Mouse (Mus musculus): Measurements from ENCODE around the gene Etv2. TPM values are rescaled to one million over a fixed set of nuclear protein-coding genes. Genes with fewer than 3 reads are reported as not detected.
A peak's percentile ranks its signal among the peaks of the same experiment; 100 is the strongest.

Gene Etv2
- polyA plus RNA-seq (2016; fragmentation: Nextera tagmentation; extraction: Ambion mirVana): not detected in 2 replicates

DNA sequence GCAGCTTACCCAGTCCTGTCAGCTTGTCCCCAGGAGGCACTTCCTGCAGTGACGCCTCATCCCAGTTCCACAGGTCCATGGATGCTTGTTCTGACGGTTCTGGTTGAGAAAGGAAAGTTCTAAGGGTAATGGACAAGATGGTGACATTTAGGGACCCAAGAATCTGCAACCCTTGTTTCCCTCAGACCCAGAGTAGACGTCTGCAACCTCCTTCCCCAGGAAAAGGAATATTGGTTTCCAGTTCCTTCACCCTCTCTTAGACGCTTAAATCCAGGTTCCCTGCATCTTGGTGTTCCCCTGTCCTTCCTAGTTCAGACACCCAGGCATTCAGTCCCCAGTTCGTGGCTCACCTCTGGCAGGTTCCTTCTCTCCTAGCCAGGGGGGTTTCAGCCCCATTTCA, at the start of gene Etv2:
TSS of gene Etv2 (minus strand) at position 101 of the 400 bp plus-strand sequence.
- no peak for ATAC-seq (ENCODE audit: low FRiP score)
- WGBS: 3% methylated on average over 5 of the region's 5 CpGs

DNA sequence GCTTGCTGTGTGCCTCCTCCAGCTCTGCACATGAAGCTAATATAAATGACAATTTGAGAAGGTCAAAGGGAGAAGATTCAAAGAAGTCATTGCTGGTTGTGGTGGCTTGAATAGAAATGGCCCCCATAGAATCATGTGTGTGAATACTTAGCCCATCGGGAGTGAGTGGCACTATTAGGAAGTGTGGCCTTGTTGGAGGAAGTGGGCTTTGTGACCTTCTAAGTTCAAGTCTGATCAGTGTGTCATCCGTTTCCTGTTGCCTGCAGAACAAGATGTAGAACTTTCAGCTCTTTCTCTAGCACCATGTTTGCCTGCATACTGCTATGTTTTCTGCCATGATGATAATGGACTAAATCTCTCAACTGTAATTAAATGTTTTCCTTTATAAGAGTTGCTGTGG, 47.8 kb upstream of the Etv2 start:
- Histone ChIP-seq H3K36me3 (no peaks in the 10 kb centered on the region), H3K27ac (no peak overlapping the region), H3K27me3 (peaks cover 21% of the 10 kb centered on the region), H3K9ac (no peak overlapping the region), H3K4me1 (no peaks in the 10 kb centered on the region), H3K4me3 (no peak overlapping the region), H3K4me2 (replicated peaks) (no peak overlapping the region), H3K9me3 (replicated peaks) (no peaks in the 10 kb centered on the region)
- 84% methylated on average over 2 of the region's 2 CpGs for WGBS
- ATAC-seq (ENCODE audit: low FRiP score): no peak

More for the DNA sequence above, at the start of gene Etv2:
- H3K27ac ChIP-seq: no peak within 1 kb of the TSS
- peaks cover 9% of the 10 kb centered on the region for H3K4me1 ChIP-seq
- no peak within 1 kb of the TSS for H3K9ac ChIP-seq
- peak within 1 kb of the TSS; percentile 11; the same call in 1 of the 2 replicates for H3K4me3 ChIP-seq
- H3K9me3 ChIP-seq (replicated peaks): no peaks in the 10 kb centered on the region
- peak within 1 kb of the TSS; percentile 25; the same call in 1 of the 2 replicates for H3K4me2 ChIP-seq (replicated peaks)
- peaks cover 78% of the 10 kb centered on the region for H3K27me3 ChIP-seq
- H3K36me3 ChIP-seq: peaks cover 9% of the 10 kb centered on the region

DNA sequence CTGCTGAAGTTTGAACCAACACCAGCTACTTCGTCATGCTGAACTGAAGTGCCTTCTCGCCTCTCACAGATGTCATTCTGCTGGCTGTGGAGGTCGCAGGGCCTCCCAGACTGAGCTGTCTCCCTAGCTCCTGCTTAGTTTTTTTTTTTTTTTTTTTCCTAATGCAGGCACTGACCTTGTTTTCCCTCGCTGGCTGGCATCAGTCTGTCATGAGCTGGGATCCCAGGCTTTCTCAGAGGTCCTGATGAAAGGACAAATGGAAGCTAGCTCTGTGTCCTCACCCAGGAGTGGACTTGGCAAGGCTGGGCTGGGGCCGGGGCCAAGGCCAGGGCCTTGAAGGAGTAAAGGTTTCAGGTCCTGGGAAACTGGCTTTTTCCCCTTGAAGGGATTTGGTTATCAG, 46.2 kb upstream of the Etv2 start:
- H3K27me3 ChIP-seq: peaks cover 6% of the 10 kb centered on the region
- no peak overlapping the region for H3K4me2 ChIP-seq (replicated peaks)
- H3K27ac ChIP-seq: no peak overlapping the region
- no peak for ATAC-seq (ENCODE audit: low FRiP score)
- no peaks in the 10 kb centered on the region for H3K36me3 ChIP-seq
- H3K4me3 ChIP-seq: no peak overlapping the region
- 71% methylated on average over 5 of the region's 5 CpGs for WGBS
- H3K9me3 ChIP-seq (replicated peaks): no peaks in the 10 kb centered on the region
- H3K4me1 ChIP-seq: no peaks in the 10 kb centered on the region
- no peak overlapping the region for H3K9ac ChIP-seq

DNA sequence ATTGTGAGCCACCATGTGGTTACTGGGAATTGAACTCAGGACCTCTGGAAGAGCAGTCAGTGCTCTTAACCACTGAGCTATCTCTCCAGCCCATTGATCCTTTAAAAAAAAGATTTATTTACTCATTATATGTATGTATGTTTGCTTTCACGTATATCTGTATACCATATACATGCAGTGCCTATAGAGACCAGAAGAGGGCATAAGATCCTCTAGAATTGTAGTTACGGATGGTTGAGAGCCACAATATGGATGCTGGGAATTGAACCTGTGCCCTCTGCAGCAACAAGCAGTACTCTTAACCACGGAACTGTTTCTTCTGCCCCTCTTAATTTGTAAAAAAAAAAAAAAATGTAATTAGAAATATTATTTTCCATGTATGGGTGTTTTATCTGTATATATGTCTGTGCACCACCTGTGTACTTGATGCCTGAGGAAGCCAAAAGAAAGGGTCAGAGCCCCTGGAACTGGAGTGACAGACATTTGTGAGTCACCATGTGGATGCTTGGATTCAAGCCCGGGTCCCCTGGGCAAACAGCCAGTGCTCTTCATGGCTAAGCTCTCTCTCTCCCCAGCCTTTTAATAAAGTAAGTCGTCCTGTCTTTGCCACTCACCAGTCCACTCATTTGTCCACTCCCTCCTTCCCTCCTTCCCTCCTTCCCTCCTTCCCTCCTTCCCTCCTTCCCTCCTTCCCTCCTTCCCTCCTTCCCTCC, 42.8 kb upstream of the Etv2 start:
- Histone ChIP-seq H3K27ac (no peak overlapping the region), H3K36me3 (no peaks in the 10 kb centered on the region), H3K27me3 (peaks cover 2% of the 10 kb centered on the region; the same call in 1 of the 2 replicates), H3K4me1 (no peaks in the 10 kb centered on the region), H3K9me3 (replicated peaks) (no peaks in the 10 kb centered on the region), H3K4me2 (replicated peaks) (no peak overlapping the region), H3K4me3 (no peak overlapping the region), H3K9ac (no peak overlapping the region)
- 77% methylated on average over 5 of the region's 5 CpGs for WGBS
- ATAC-seq (ENCODE audit: low FRiP score): no peak

DNA sequence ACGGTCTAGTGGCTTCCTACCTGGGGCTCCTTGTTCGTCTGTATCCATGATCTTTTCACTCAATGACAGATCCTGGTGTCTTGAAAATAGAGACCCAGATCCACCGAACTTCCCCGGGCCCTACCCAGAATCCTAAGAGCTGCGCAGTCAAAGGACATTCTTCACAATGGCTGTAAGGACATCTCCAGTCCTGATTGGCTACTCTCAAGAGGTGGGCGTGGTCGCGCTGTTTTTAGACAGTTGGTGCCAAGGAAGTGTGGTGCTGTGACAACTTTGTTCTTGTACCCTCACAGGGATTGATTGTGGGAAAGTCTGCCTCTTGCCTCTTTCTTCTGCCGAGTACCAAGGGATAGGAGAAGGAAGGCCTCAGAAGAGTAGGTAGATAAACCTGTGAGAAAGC, 35.8 kb upstream of the Etv2 start, which contains the start of gene Pmis2:
TSS of gene Pmis2 (minus strand) at position 126 of the 400 bp plus-strand sequence.
- 72% methylated on average over 9 of the region's 9 CpGs for WGBS
- 0 out of 2 replicates have a peak, but pooled peaks cover 7% of the 10 kb centered on the region for H3K27me3 ChIP-seq
- no peak for ATAC-seq (ENCODE audit: low FRiP score)
- H3K36me3 ChIP-seq: no peaks in the 10 kb centered on the region
- H3K27ac ChIP-seq: no peak within 1 kb of the TSS
- no peaks in the 10 kb centered on the region for H3K4me1 ChIP-seq
- H3K9ac ChIP-seq: no peak within 1 kb of the TSS
- no peaks in the 10 kb centered on the region; the same call in 1 of the 2 replicates for H3K9me3 ChIP-seq (replicated peaks)
- no peak within 1 kb of the TSS for H3K4me2 ChIP-seq (replicated peaks)
- H3K4me3 ChIP-seq: no peak within 1 kb of the TSS

DNA sequence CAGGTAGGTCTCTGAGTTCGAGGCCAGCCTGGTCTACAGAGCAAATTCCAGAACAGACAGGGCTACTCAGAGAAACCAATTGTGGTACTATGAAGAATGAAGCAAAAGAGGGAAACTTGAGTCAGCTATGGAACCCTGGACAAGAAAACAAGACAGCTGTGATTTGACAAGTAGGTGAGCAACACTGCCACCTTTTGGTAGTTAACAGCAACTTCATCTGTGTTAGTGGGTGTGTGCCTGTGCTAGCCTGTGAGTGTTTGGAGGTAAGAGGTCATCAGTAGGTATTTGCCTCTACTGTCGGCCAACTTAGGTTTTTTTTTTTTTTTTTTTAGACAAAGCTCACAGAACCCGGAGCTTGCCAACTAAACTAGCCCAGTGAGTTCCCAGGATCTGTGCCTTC, 33.6 kb upstream of the Etv2 start:
- no peak overlapping the region for H3K27ac ChIP-seq
- peaks cover 10% of the 10 kb centered on the region for H3K4me1 ChIP-seq
- H3K36me3 ChIP-seq: no peaks in the 10 kb centered on the region
- H3K4me2 ChIP-seq (replicated peaks): no peak overlapping the region
- H3K27me3 ChIP-seq: 0 out of 2 replicates have a peak, but pooled peaks cover 5% of the 10 kb centered on the region
- H3K4me3 ChIP-seq: no peak overlapping the region
- no peak for ATAC-seq (ENCODE audit: low FRiP score)
- 40% methylated on average over 3 of the region's 3 CpGs for WGBS
- no peak overlapping the region for H3K9ac ChIP-seq
- no peaks in the 10 kb centered on the region; the same call in 1 of the 2 replicates for H3K9me3 ChIP-seq (replicated peaks)

DNA sequence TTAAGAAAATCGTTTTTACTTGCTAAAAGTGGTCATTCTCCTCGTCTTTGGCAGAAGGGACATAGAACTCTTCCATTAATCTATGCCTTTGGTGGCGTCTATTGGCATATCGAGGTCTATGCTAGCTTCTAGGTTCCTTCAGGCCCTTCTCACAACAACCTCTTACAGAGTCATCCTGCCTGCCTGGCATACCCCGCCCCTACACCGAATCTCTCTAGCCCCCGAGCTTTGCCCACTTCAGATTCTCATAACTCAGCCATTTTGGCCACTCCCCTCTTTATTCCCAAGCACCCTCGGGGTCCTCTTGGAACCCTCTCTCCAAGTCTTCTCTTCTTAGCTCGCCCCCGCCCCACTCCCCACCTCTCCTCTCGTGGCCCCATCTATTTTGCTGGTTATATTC, 29.7 kb upstream of the Etv2 start:
- peaks cover 17% of the 10 kb centered on the region for H3K36me3 ChIP-seq
- no peaks in the 10 kb centered on the region for H3K9me3 ChIP-seq (replicated peaks)
- peaks cover 13% of the 10 kb centered on the region for H3K4me1 ChIP-seq
- 10% methylated on average over 11 of the region's 11 CpGs for WGBS
- H3K4me2 ChIP-seq (replicated peaks): peak overlapping the region; percentile 85
- H3K27me3 ChIP-seq: 0 out of 2 replicates have a peak, but pooled peaks cover 5% of the 10 kb centered on the region
- H3K4me3 ChIP-seq: peak overlapping the region; percentile 59
- peak overlapping the region; percentile 70 for H3K27ac ChIP-seq
- peak; percentile 71; the same call in 1 of the 2 replicates for ATAC-seq (ENCODE audit: low FRiP score)
- H3K9ac ChIP-seq: peak overlapping the region; percentile 72

DNA sequence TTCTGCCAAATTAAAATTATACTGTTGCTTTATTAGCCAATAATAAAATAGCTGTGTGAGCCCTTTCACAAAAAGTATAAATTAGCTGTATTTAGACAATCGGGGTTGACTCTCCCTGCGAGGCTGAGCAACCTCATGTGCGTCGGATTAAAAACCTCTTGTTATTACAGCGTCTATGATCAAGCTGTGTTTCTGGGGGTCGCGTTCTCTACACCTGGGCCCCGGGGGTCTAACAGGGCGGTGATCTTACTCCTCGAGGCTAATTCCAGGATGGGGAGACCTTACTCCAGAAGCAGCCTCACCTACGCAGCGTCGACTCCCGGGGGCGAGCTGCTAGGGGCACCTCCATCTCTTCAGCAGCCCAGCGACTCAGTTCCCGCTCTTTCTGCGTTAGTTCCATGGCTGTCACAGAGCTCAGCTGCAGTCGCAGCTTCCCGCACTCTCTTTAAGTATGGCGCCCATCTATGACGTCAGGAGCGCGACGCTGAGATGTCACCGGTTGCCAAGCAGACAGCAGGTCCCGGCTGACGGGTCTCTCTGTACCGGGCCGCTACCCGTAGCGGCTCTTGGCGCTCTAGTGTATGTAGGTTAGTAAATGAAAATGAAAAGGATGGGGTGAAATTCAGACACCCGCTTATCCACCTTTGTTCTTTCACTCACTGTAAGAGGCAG, 29.0 kb upstream of the Etv2 start, which contains the start of gene Haus5:
TSS of gene Haus5 (minus strand) at position 466 of the 672 bp plus-strand sequence.
- H3K4me2 ChIP-seq (replicated peaks): peak within 1 kb of the TSS; percentile 85
- H3K36me3 ChIP-seq: peaks cover 24% of the 10 kb centered on the region
- peaks cover 13% of the 10 kb centered on the region for H3K4me1 ChIP-seq
- H3K4me3 ChIP-seq: peak within 1 kb of the TSS; percentile 59
- H3K27me3 ChIP-seq: 0 out of 2 replicates have a peak, but pooled peaks cover 5% of the 10 kb centered on the region
- H3K9me3 ChIP-seq (replicated peaks): no peaks in the 10 kb centered on the region
- H3K9ac ChIP-seq: peak within 1 kb of the TSS; percentile 72
- ATAC-seq (ENCODE audit: low FRiP score): peak; percentile 93
- 1% methylated on average over 34 of the region's 34 CpGs for WGBS
- H3K27ac ChIP-seq: peak within 1 kb of the TSS; percentile 70

DNA sequence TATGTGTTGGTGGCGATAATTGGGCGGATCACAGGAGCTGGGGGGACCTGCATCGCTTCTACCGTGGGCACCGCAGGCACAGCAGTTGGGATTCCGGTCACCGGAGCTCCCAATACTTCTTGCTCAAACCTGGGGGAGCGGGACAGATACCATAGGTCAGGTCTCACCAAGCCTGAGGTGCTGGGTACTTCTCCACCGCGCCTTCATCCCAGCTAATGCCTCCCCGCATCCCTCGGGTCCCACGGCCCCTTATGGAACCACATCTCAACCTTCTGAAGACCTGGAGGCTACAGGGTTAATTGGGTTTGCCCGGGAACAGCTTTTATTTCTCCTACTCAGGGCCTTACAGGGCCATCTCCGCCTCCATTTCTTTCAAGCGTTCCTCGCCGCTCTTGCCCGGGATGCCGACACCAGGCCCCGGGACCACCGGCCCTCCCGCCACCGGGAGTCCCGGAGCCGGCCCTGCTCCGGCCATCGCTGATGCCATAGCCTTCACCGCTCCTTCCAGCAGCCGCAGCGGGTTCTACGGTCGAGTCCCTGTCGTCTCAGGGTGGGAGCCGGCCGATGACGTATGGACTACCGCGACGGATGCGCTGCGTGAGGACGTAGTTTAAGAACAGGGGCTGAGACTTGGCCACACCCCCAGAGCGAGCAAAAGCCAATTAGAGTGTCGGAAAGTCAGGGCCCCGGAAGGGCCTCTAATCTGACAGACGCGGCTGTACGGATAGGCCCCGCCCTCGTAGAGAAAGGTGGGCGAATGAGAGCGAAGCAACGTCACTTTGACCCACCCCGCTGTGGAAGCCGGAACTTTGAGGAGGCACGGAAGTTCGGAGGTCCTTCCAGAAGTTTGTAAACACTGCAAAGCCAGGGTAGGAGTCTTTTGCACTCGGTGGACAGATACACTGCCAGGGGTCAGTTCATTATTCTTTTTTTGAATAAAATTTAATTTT, 14.2 kb upstream of the Etv2 start, which contains the start of gene Rbm42:
TSS of gene Rbm42 (minus strand) at position 727 of the 950 bp plus-strand sequence.
- H3K27ac ChIP-seq: peak within 1 kb of the TSS; percentile 76
- no peaks in the 10 kb centered on the region for H3K27me3 ChIP-seq
- H3K36me3 ChIP-seq: peaks cover 55% of the 10 kb centered on the region
- 2% methylated on average over 59 of the region's 59 CpGs for WGBS
- peaks cover 9% of the 10 kb centered on the region for H3K4me1 ChIP-seq
- peak within 1 kb of the TSS; percentile 95 for H3K9ac ChIP-seq
- H3K4me3 ChIP-seq: peak within 1 kb of the TSS; percentile 89
- H3K4me2 ChIP-seq (replicated peaks): peak within 1 kb of the TSS; percentile 93
- peak; percentile 100 for ATAC-seq (ENCODE audit: low FRiP score)
- no peaks in the 10 kb centered on the region for H3K9me3 ChIP-seq (replicated peaks)

DNA sequence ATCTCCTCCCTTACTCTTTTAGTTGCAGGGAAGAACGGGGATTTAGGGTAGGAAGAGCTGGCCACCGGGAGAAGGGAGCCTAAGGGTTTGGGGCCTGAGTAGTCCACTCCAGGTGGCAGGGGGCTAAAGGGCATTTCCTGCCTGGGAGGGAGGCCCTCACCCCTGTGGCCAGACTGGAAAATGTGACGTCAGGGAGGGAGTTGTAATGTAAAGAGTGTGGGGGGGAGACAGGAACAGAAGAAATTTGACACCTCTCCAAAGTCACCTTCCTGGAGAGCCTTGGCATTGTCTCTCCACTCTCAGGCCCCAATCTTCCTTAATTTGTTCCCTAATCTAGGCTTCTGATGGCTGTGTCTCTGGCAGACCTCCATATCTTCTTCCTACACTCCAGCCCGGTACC, 3.4 kb upstream of the Etv2 start:
- H3K4me2 ChIP-seq (replicated peaks): no peak overlapping the region
- no peak overlapping the region for H3K27ac ChIP-seq
- H3K27me3 ChIP-seq: peaks cover 48% of the 10 kb centered on the region
- no peak overlapping the region for H3K9ac ChIP-seq
- no peaks in the 10 kb centered on the region for H3K9me3 ChIP-seq (replicated peaks)
- 31% methylated on average over 4 of the region's 4 CpGs for WGBS
- H3K36me3 ChIP-seq: peaks cover 42% of the 10 kb centered on the region
- H3K4me1 ChIP-seq: peaks cover 9% of the 10 kb centered on the region
- ATAC-seq (ENCODE audit: low FRiP score): no peak
- H3K4me3 ChIP-seq: no peak overlapping the region

DNA sequence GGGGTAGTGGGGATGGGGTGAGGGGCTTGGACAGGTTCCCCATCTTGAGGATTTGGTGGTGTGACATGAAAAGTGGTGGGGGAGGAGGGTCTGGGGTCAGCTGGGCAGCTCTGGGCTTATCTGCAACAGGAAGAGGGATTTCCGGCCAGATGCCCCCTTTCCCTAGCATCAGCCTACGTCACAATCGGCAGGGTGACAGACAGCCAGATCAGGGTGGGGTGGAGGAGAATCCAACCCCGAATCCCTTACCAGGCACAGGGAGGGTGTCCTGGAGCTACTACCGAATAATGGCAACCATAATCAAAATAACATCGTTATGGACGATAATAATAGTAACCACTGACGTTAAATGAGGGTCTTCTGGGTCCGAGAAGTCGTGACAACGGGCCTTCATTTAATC, 743 bp upstream of the Etv2 start:
- 30% methylated on average over 11 of the region's 11 CpGs for WGBS
- Histone ChIP-seq H3K36me3 (peaks cover 15% of the 10 kb centered on the region), H3K4me2 (replicated peaks) (no peak overlapping the region), H3K27ac (no peak overlapping the region), H3K9me3 (replicated peaks) (no peaks in the 10 kb centered on the region), H3K4me1 (peaks cover 9% of the 10 kb centered on the region), H3K4me3 (no peak overlapping the region), H3K27me3 (peaks cover 74% of the 10 kb centered on the region), H3K9ac (no peak overlapping the region)
- no peak for ATAC-seq (ENCODE audit: low FRiP score)
